9 mouse cellular contexts compared by ENCODE assay signal in the genomic region with DNA sequence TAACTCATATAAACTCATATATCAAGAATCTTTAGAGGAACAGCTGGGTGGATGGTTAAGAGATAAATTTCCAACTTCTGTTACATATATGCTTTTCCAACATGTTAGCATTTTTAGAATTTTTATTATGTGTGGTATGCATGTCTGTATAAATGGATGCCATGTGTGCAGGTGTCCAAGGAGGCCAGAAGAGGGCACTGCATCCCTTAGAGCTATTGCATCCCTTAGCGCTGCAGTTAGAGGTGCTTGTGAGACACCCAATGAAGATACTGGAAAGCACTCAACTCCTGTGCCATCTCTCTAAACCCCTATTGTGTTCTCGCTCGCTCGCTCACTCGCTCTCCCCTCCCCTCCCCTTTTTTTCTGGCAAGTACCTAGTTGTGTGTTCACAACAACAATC. TPM values are rescaled to one million over a fixed set of nuclear protein-coding genes. Genes with fewer than 3 reads are reported as not detected.
DNase-seq lines count a peak whose midpoint lies in the region; TF ChIP-seq lines count a peak whose summit lies in the region.
"Had no signal": no experiment of that assay in that cellular context is flagged by ENCODE, and none has a peak within 500 bp of the region (broad histone marks: within the 10 kb centered on the region; RNA-seq: fewer than 3 reads in every experiment).

No protein-coding gene starts in this region.

- no peak overlapping the region for H3K9ac ChIP-seq in ES-Bruce4 (ENCODE audit: low read depth, poor library complexity, severe bottlenecking)

- peak; percentile 23 to 49 for DNase-seq in kidney, postnatal 36 days
- DNase-seq in kidney, adult 18-20 months = no peak
- DNase-seq in ZHBTc4 (ENCODE audit: low read depth, low spot score) = peak; percentile 59
- DNase-seq in lung, postnatal 14 days = peak; percentile 42
- DNase-seq in Muller cell, postnatal 12 days (ENCODE audit: inconsistent ontology term) = no peak
- DNase-seq in cerebellum, adult 8-10 months = no peak
- DNase-seq in gastrocnemius, postnatal 36 days = no peak

- no peak for TF ChIP-seq POLR2A in ES-Bruce4 (IDR thresholded peaks at IDR 0.05; ENCODE audit: insufficient read depth, low read length)

- intact Hi-C loops in gastrocnemius, postnatal 36 days (cut with DNase I) = no loop called here

- no peak overlapping the region for H3K27ac ChIP-seq in ES-Bruce4 (ENCODE audit: insufficient read depth, low read length)
- H3K27ac ChIP-seq: macrophage had no signal

- H3K36me3 ChIP-seq in ES-Bruce4 (ENCODE audit: control insufficient read depth, insufficient read depth, low read length, poor library complexity, severe bottlenecking) = peaks cover 8% of the 10 kb centered on the region

- no peaks in the 10 kb centered on the region for H3K4me1 ChIP-seq in ES-Bruce4 (ENCODE audit: control insufficient read depth, insufficient read depth, low read length)

- TF ChIP-seq CTCF in ES-Bruce4 (IDR thresholded peaks at IDR 0.05; ENCODE audit: low read depth, low read length) = peak; percentile 76

- no peaks in the 10 kb centered on the region for H3K9me3 ChIP-seq in ES-Bruce4 (replicated peaks; ENCODE audit: control insufficient read depth, insufficient read depth, low read length, poor library complexity, severe bottlenecking)

- no peaks in the 10 kb centered on the region for H3K27me3 ChIP-seq in ES-Bruce4 (ENCODE audit: control insufficient read depth, insufficient read depth, low read length, poor library complexity, severe bottlenecking)

- no peak overlapping the region for H3K4me3 ChIP-seq in ES-Bruce4 (ENCODE audit: low read depth, low read length)

- no peak for TF ChIP-seq EP300 in ES-Bruce4 (IDR thresholded peaks at IDR 0.05; ENCODE audit: insufficient read depth, low read depth, low read length)

RNA-seq across cellular contexts. Expression of a gene that starts 4.9 kb away (rescaled TPM):
- polyA plus RNA-seq in ES-Bruce4 (2011; ENCODE audit: insufficient read depth, insufficient read length, low read depth, missing spikeins) = 103 and 106 TPM in 2 replicates
- total RNA-seq in gastrocnemius, postnatal 36 days (2021) = 10 to 100 TPM; 29.7 to 31.2 TPM

RNA-seq across cellular contexts. Expression of a gene that starts 37.4 kb away (rescaled TPM):
- polyA plus RNA-seq in ES-Bruce4 (2011; ENCODE audit: insufficient read depth, insufficient read length, low read depth, missing spikeins) = 1.0 and 2.1 TPM in 2 replicates
- total RNA-seq in gastrocnemius, postnatal 36 days (2021) = not detected
- polyA plus RNA-seq: macrophage had no signal

RNA-seq across cellular contexts. Expression of a gene that starts 42.4 kb away (rescaled TPM):
- 13.9 and 17.0 TPM in 2 replicates for polyA plus RNA-seq in ES-Bruce4 (2011; ENCODE audit: insufficient read depth, insufficient read length, low read depth, missing spikeins)
- total RNA-seq in gastrocnemius, postnatal 36 days (2021) = 1 to 10 TPM; 1.3 to 4.6 TPM

RNA-seq across cellular contexts. Expression of a gene that starts 51.1 kb away (rescaled TPM):
- polyA plus RNA-seq in ES-Bruce4 (2011; ENCODE audit: insufficient read depth, insufficient read length, low read depth, missing spikeins) = 44.4 and 47.9 TPM in 2 replicates
- 10 to 100 TPM; 18.1 to 19.7 TPM for total RNA-seq in gastrocnemius, postnatal 36 days (2021)

RNA-seq across cellular contexts. Expression of a gene that starts 55.2 kb away (rescaled TPM):
- polyA plus RNA-seq in ES-Bruce4 (2011; ENCODE audit: insufficient read depth, insufficient read length, low read depth, missing spikeins) = 133 and 142 TPM in 2 replicates
- 10 to 100 TPM; 65.9 to 75.8 TPM for total RNA-seq in gastrocnemius, postnatal 36 days (2021)

Comparison
In these comparisons a context has a peak if more than half of its experiments do, and no peak if none do; other contexts are left out.
1. DNase-seq: peak in kidney, postnatal 36 days (2 of 2), ZHBTc4 (single experiment) and lung, postnatal 14 days (single experiment); none in kidney, adult 18-20 months (single experiment), Muller cell, postnatal 12 days (single experiment), cerebellum, adult 8-10 months (single experiment) and gastrocnemius, postnatal 36 days (0 of 2).